Mouse (Mus musculus) lung, embryonic 16.5 days (tissue): ENCODE measurements around the gene Gad1. TPM values are rescaled to one million over a fixed set of nuclear protein-coding genes. Genes with fewer than 3 reads are reported as not detected.
A peak's percentile ranks its signal among the peaks of the same experiment; 100 is the strongest.

Experiments used
- ATAC-seq: fragments of 200-750 bp; cut with Nextera tagmentation; 2 replicates; pipeline ENCODE4 v1.8.0; 2017; ENCODE audit warnings: low read depth, mild to moderate bottlenecking, moderate library complexity
- H3K27ac ChIP-seq: fragments of 300-500 bp; sonication (generic); 2 replicates; pipeline ENCODE4 v1.5.1; 2014; ENCODE audit warnings: mild to moderate bottlenecking, control low read depth, low read length
- H3K27me3 ChIP-seq: fragments of 300-500 bp; sonication (generic); 2 replicates; pipeline ENCODE4 v1.6.1; 2014; ENCODE audit warnings: low read depth, low read length, mixed read lengths; ENCODE audit not compliant: control insufficient read depth, insufficient read depth
- H3K36me3 ChIP-seq: fragments of 300-500 bp; sonication (generic); 2 replicates; pipeline ENCODE4 v1.6.1; 2014; ENCODE audit warnings: low read length; ENCODE audit not compliant: control insufficient read depth, insufficient read depth
- H3K4me1 ChIP-seq: fragments of 300-500 bp; sonication (generic); replicated peaks from 2 replicates; pipeline ENCODE4 v1.6.1; 2014; ENCODE audit warnings: low read length, mixed read lengths; ENCODE audit not compliant: control insufficient read depth, insufficient read depth
- H3K4me2 ChIP-seq: fragments of 300-500 bp; sonication (generic); 2 replicates; pipeline ENCODE4 v1.6.1; 2014; ENCODE audit warnings: low read depth, low read length, control low read depth
- H3K4me3 ChIP-seq: fragments of 300-500 bp; sonication (generic); 2 replicates; pipeline ENCODE4 v1.5.1; 2014; ENCODE audit warnings: mild to moderate bottlenecking, low read length, control low read depth
- H3K9ac ChIP-seq: fragments of 300-500 bp; sonication (generic); 2 replicates; pipeline ENCODE4 v1.6.1; 2014; ENCODE audit warnings: low read length, control low read depth
- H3K9me3 ChIP-seq: fragments of 300-500 bp; sonication (generic); 2 replicates; pipeline ENCODE4 v1.6.1; 2016; ENCODE audit warnings: low read length; ENCODE audit not compliant: control insufficient read depth
- WGBS: fragments of 180-500 bp; shearing (Covaris S2); extraction: QIAGEN DNeasy Blood & Tissue Kit; methylation state at CpG from one replicate; pipeline ENCODE4 v1.1.7; 2014; 5-methylcytosine and 5-hydroxymethylcytosine counted together
- polyA plus RNA-seq: library from polyadenylated mRNA; unstranded; fragments of >200 nt; fragmentation: Nextera tagmentation; extraction: Ambion mirVana; gene quantifications from 2 replicates; pipeline ENCODE4 v1.2.1, GENCODE M21; 2015

Gene Gad1
- polyA plus RNA-seq, 1 experiment from 2014 or later, result 0.46 TPM

GRCm38 (mm10) chr2:70562981-70563671, 10.3 kb downstream of the Gad1 start:
- H3K4me1 ChIP-seq, result peaks cover 37% of the 10 kb centered on the region
- no peak for ATAC-seq
- no peak overlapping the region; the same call in 1 of the 2 replicates for H3K4me3 ChIP-seq
- no peak overlapping the region for H3K27ac ChIP-seq
- no peaks in the 10 kb centered on the region for H3K36me3 ChIP-seq
- no peak overlapping the region for H3K9ac ChIP-seq
- no peak overlapping the region; the same call in 1 of the 2 replicates for H3K4me2 ChIP-seq
- peaks cover 92% of the 10 kb centered on the region for H3K27me3 ChIP-seq
- H3K9me3 ChIP-seq, result no peaks in the 10 kb centered on the region
- under 1% methylated on average over 40 of the region's 40 CpGs for WGBS

- Histone ChIP-seq H3K4me2 (no peak overlapping the region), H3K4me1 (peaks cover 45% of the 10 kb centered on the region), H3K9ac (no peak overlapping the region), H3K27me3 (peaks cover 97% of the 10 kb centered on the region), H3K9me3 (no peaks in the 10 kb centered on the region), H3K27ac (no peak overlapping the region), H3K4me3 (no peak overlapping the region), H3K36me3 (no peaks in the 10 kb centered on the region)
- 1% methylated on average over 38 of the region's 38 CpGs for WGBS
- no peak for ATAC-seq
These were observed 11.1 kb downstream of the Gad1 start for GRCm38 (mm10) chr2:70563721-70564645.

GRCm38 (mm10) chr2:70564646-70565315, 11.9 kb downstream of the Gad1 start:
- Histone ChIP-seq H3K4me3 (no peak overlapping the region), H3K27ac (no peak overlapping the region), H3K4me1 (peaks cover 45% of the 10 kb centered on the region), H3K4me2 (no peak overlapping the region), H3K9me3 (no peaks in the 10 kb centered on the region), H3K36me3 (no peaks in the 10 kb centered on the region), H3K9ac (no peak overlapping the region), H3K27me3 (peaks cover 97% of the 10 kb centered on the region)
- ATAC-seq, result no peak
- 13% methylated on average over 15 of the region's 15 CpGs for WGBS

GRCm38 (mm10) chr2:70565651-70566602, 13.1 kb downstream of the Gad1 start:
- WGBS, result 5% methylated on average over 30 of the region's 30 CpGs
- Histone ChIP-seq H3K27me3 (peaks cover 86% of the 10 kb centered on the region), H3K4me1 (peaks cover 45% of the 10 kb centered on the region)

GRCm38 (mm10) chr2:70566603-70566981, 13.7 kb downstream of the Gad1 start:
- H3K27me3 ChIP-seq, result peaks cover 79% of the 10 kb centered on the region
- ATAC-seq, result peak; percentile 42; the same call in 1 of the 2 replicates
- WGBS, result 3% methylated on average over 18 of the region's 18 CpGs
- H3K9me3 ChIP-seq, result no peaks in the 10 kb centered on the region
- no peak overlapping the region for H3K27ac ChIP-seq
- H3K4me3 ChIP-seq, result peak overlapping the region; percentile 8; the same call in 1 of the 2 replicates
- H3K4me1 ChIP-seq, result peaks cover 47% of the 10 kb centered on the region
- no peak overlapping the region for H3K9ac ChIP-seq
- no peaks in the 10 kb centered on the region for H3K36me3 ChIP-seq
- H3K4me2 ChIP-seq, result peak overlapping the region; percentile 37

More at GRCm38 (mm10) chr2:70565651-70566602, 13.1 kb downstream of the Gad1 start:
- Histone ChIP-seq H3K4me2 (peak overlapping the region; percentile 37), H3K4me3 (peak overlapping the region; percentile 8; the same call in 1 of the 2 replicates), H3K9ac (no peak overlapping the region), H3K36me3 (no peaks in the 10 kb centered on the region), H3K9me3 (no peaks in the 10 kb centered on the region), H3K27ac (no peak overlapping the region)
- 0 out of 2 replicates have a peak, but pooled peaks have one; percentile 15 for ATAC-seq

GRCm38 (mm10) chr2:70567071-70567681, 14.3 kb downstream of the Gad1 start:
- ATAC-seq, result 0 out of 2 replicates have a peak, but pooled peaks have one; percentile 21
- Histone ChIP-seq H3K27me3 (peaks cover 73% of the 10 kb centered on the region), H3K9me3 (no peaks in the 10 kb centered on the region), H3K4me1 (peaks cover 46% of the 10 kb centered on the region), H3K4me3 (no peak overlapping the region), H3K36me3 (no peaks in the 10 kb centered on the region), H3K27ac (no peak overlapping the region), H3K9ac (no peak overlapping the region), H3K4me2 (peak overlapping the region; percentile 78)
- 11% methylated on average over 23 of the region's 23 CpGs for WGBS

- WGBS, result 3% methylated on average over 12 of the region's 12 CpGs
- H3K4me2 ChIP-seq, result peak overlapping the region; percentile 78
- no peak for ATAC-seq
- peak overlapping the region; percentile 46 for H3K4me3 ChIP-seq
- peaks cover 68% of the 10 kb centered on the region for H3K27me3 ChIP-seq
- no peak overlapping the region for H3K27ac ChIP-seq
- H3K4me1 ChIP-seq, result peaks cover 47% of the 10 kb centered on the region
- H3K9me3 ChIP-seq, result no peaks in the 10 kb centered on the region
- H3K9ac ChIP-seq, result no peak overlapping the region
- no peaks in the 10 kb centered on the region for H3K36me3 ChIP-seq
These were observed 14.8 kb downstream of the Gad1 start for GRCm38 (mm10) chr2:70567682-70568077.
